Mouse (Mus musculus) bone marrow macrophage, adult 2 months (primary cell): ENCODE results near the gene Zxdc.

Experiments used
- CTCF ChIP-seq: IDR thresholded peaks from 2 replicates; pipeline ENCODE4 v1.5.1; 2012; ENCODE audit warnings: low read depth, mild to moderate bottlenecking, low read length, moderate library complexity
- POLR2A ChIP-seq: IDR thresholded peaks from 2 replicates; pipeline ENCODE4 v1.6.1; 2012; ENCODE audit warnings: mild to moderate bottlenecking, low read depth, low read length, borderline replicate concordance

DNA sequence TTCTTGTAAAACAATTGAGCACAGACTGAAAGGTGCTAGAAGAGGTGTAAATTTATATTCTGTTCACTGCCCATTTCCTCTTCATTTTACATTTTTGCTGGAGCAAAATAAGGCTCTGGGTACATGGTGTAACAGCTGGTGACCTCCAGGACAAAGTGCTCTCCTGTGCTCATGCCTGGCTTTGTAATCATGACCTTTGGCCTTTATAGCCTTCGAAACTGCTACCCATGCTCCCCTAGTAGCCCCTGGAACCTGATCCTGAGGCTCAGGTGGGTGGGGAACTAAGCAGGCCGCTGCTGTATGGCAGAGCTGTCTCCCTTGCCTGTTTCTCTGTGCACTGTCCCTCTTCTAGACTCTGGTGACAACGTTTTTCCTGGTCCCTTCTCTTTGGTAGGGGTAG is 24.7 kb downstream of the Zxdc start:
- no peak for TF ChIP-seq POLR2A
- TF ChIP-seq CTCF = no peak
